Mouse (Mus musculus): ENCODE results near the gene Pnpla7. TPM values are rescaled to one million over a fixed set of nuclear protein-coding genes. Genes with fewer than 3 reads are reported as not detected.

Pnpla7 gene
- polyA plus RNA-seq, 1 experiment from 2014 or later, result 6.8 TPM

GRCm38 (mm10) chr2:25006767-25007166 lies 30.9 kb downstream of the Pnpla7 start:
- no peaks in the 10 kb centered on the region for H3K27me3 ChIP-seq (replicated peaks; ENCODE audit: control insufficient read depth, insufficient read depth, low read length)
- H3K9ac ChIP-seq (ENCODE audit: low read length), result no peak overlapping the region
- H3K9me3 ChIP-seq (ENCODE audit: control insufficient read depth, low read length), result no peaks in the 10 kb centered on the region
- WGBS, result 86% methylated on average over 1 of the region's 1 CpGs
- H3K36me3 ChIP-seq (ENCODE audit: control insufficient read depth, insufficient read depth, low read length), result no peaks in the 10 kb centered on the region
- H3K27ac ChIP-seq (ENCODE audit: low read depth), result no peak overlapping the region
- H3K4me3 ChIP-seq (ENCODE audit: low read depth, low read length), result no peak overlapping the region
- DNase-seq (ENCODE audit: low spot score), result no peak
- no peak overlapping the region for H3K4me2 ChIP-seq (ENCODE audit: low read length)
- no peak for ATAC-seq (replicated peaks; ENCODE audit: low FRiP score, low TSS enrichment, low read depth)
- H3K4me1 ChIP-seq (replicated peaks; ENCODE audit: control insufficient read depth, insufficient read depth, low read length), result no peaks in the 10 kb centered on the region

GRCm38 (mm10) chr2:25008250-25008649 lies 32.4 kb downstream of the Pnpla7 start:
- DNase-seq (ENCODE audit: low spot score) (no peak), ATAC-seq (replicated peaks; ENCODE audit: low FRiP score, low TSS enrichment, low read depth) (no peak)
- Histone ChIP-seq H3K9ac (ENCODE audit: low read length) (no peak overlapping the region), H3K4me3 (ENCODE audit: low read depth, low read length) (no peak overlapping the region), H3K4me1 (replicated peaks; ENCODE audit: control insufficient read depth, insufficient read depth, low read length) (no peaks in the 10 kb centered on the region), H3K27me3 (replicated peaks; ENCODE audit: control insufficient read depth, insufficient read depth, low read length) (no peaks in the 10 kb centered on the region), H3K9me3 (ENCODE audit: control insufficient read depth, low read length) (no peaks in the 10 kb centered on the region), H3K27ac (ENCODE audit: low read depth) (no peak overlapping the region), H3K4me2 (ENCODE audit: low read length) (no peak overlapping the region), H3K36me3 (ENCODE audit: control insufficient read depth, insufficient read depth, low read length) (no peaks in the 10 kb centered on the region)

- Histone ChIP-seq H3K27me3 (replicated peaks; ENCODE audit: control insufficient read depth, insufficient read depth, low read length) (no peaks in the 10 kb centered on the region), H3K9me3 (ENCODE audit: control insufficient read depth, low read length) (no peaks in the 10 kb centered on the region)
- WGBS, result 93% methylated on average over 1 of the region's 1 CpGs
These were observed 46.8 kb downstream of the Pnpla7 start for GRCm38 (mm10) chr2:25022678-25023077.

GRCm38 (mm10) chr2:25025109-25025508 lies 49.3 kb downstream of the Pnpla7 start:
- DNase-seq (ENCODE audit: low spot score) (no peak), ATAC-seq (replicated peaks; ENCODE audit: low FRiP score, low TSS enrichment, low read depth) (no peak)
- no peaks in the 10 kb centered on the region for H3K27me3 ChIP-seq (replicated peaks; ENCODE audit: control insufficient read depth, insufficient read depth, low read length)
- no peak overlapping the region for H3K9ac ChIP-seq (ENCODE audit: low read length)
- no peaks in the 10 kb centered on the region for H3K4me1 ChIP-seq (replicated peaks; ENCODE audit: control insufficient read depth, insufficient read depth, low read length)
- WGBS, result 63% methylated on average over 1 of the region's 1 CpGs
- no peaks in the 10 kb centered on the region for H3K9me3 ChIP-seq (ENCODE audit: control insufficient read depth, low read length)
- no peak overlapping the region for H3K27ac ChIP-seq (ENCODE audit: low read depth)
- H3K36me3 ChIP-seq (ENCODE audit: control insufficient read depth, insufficient read depth, low read length), result no peaks in the 10 kb centered on the region
- no peak overlapping the region for H3K4me2 ChIP-seq (ENCODE audit: low read length)
- H3K4me3 ChIP-seq (ENCODE audit: low read depth, low read length), result no peak overlapping the region

More at GRCm38 (mm10) chr2:25022678-25023077, 46.8 kb downstream of the Pnpla7 start:
- ATAC-seq (replicated peaks; ENCODE audit: low FRiP score, low TSS enrichment, low read depth) (no peak), DNase-seq (ENCODE audit: low spot score) (no peak)
- Histone ChIP-seq H3K27ac (ENCODE audit: low read depth) (no peak overlapping the region), H3K4me3 (ENCODE audit: low read depth, low read length) (no peak overlapping the region), H3K9ac (ENCODE audit: low read length) (no peak overlapping the region), H3K4me1 (replicated peaks; ENCODE audit: control insufficient read depth, insufficient read depth, low read length) (no peaks in the 10 kb centered on the region), H3K4me2 (ENCODE audit: low read length) (no peak overlapping the region), H3K36me3 (ENCODE audit: control insufficient read depth, insufficient read depth, low read length) (no peaks in the 10 kb centered on the region)

GRCm38 (mm10) chr2:25034994-25035393 lies 59.2 kb downstream of the Pnpla7 start:
- Histone ChIP-seq H3K4me1 (replicated peaks; ENCODE audit: control insufficient read depth, insufficient read depth, low read length) (no peaks in the 10 kb centered on the region), H3K9ac (ENCODE audit: low read length) (no peak overlapping the region), H3K27me3 (replicated peaks; ENCODE audit: control insufficient read depth, insufficient read depth, low read length) (no peaks in the 10 kb centered on the region), H3K27ac (ENCODE audit: low read depth) (no peak overlapping the region), H3K36me3 (ENCODE audit: control insufficient read depth, insufficient read depth, low read length) (no peaks in the 10 kb centered on the region), H3K4me2 (ENCODE audit: low read length) (no peak overlapping the region), H3K9me3 (ENCODE audit: control insufficient read depth, low read length) (no peaks in the 10 kb centered on the region), H3K4me3 (ENCODE audit: low read depth, low read length) (no peak overlapping the region)
- 97% methylated on average over 4 of the region's 4 CpGs for WGBS
- no peak for DNase-seq (ENCODE audit: low spot score)
- no peak for ATAC-seq (replicated peaks; ENCODE audit: low FRiP score, low TSS enrichment, low read depth)

GRCm38 (mm10) chr2:25040089-25040488 lies 64.3 kb downstream of the Pnpla7 start:
- WGBS, result 83% methylated on average over 5 of the region's 5 CpGs
- Histone ChIP-seq H3K27ac (ENCODE audit: low read depth) (no peak overlapping the region), H3K4me1 (replicated peaks; ENCODE audit: control insufficient read depth, insufficient read depth, low read length) (no peaks in the 10 kb centered on the region), H3K9me3 (ENCODE audit: control insufficient read depth, low read length) (no peaks in the 10 kb centered on the region), H3K27me3 (replicated peaks; ENCODE audit: control insufficient read depth, insufficient read depth, low read length) (no peaks in the 10 kb centered on the region), H3K4me3 (ENCODE audit: low read depth, low read length) (no peak overlapping the region), H3K36me3 (ENCODE audit: control insufficient read depth, insufficient read depth, low read length) (no peaks in the 10 kb centered on the region), H3K4me2 (ENCODE audit: low read length) (no peak overlapping the region), H3K9ac (ENCODE audit: low read length) (no peak overlapping the region)
- no peak for DNase-seq (ENCODE audit: low spot score)
- ATAC-seq (replicated peaks; ENCODE audit: low FRiP score, low TSS enrichment, low read depth), result no peak

- ATAC-seq (replicated peaks; ENCODE audit: low FRiP score, low TSS enrichment, low read depth), result no peak
- 92% methylated on average over 7 of the region's 7 CpGs for WGBS
- Histone ChIP-seq H3K9me3 (ENCODE audit: control insufficient read depth, low read length) (no peaks in the 10 kb centered on the region), H3K4me3 (ENCODE audit: low read depth, low read length) (no peak overlapping the region), H3K4me2 (ENCODE audit: low read length) (no peak overlapping the region), H3K27me3 (replicated peaks; ENCODE audit: control insufficient read depth, insufficient read depth, low read length) (no peaks in the 10 kb centered on the region), H3K36me3 (ENCODE audit: control insufficient read depth, insufficient read depth, low read length) (peaks cover 2% of the 10 kb centered on the region; the same call in 1 of the 2 replicates), H3K27ac (ENCODE audit: low read depth) (no peak overlapping the region), H3K9ac (ENCODE audit: low read length) (no peak overlapping the region), H3K4me1 (replicated peaks; ENCODE audit: control insufficient read depth, insufficient read depth, low read length) (peaks cover 6% of the 10 kb centered on the region)
- no peak for DNase-seq (ENCODE audit: low spot score)
These were observed 75.1 kb downstream of the Pnpla7 start for GRCm38 (mm10) chr2:25050921-25051320.

- Histone ChIP-seq H3K4me2 (ENCODE audit: low read length) (no peak overlapping the region), H3K9me3 (ENCODE audit: control insufficient read depth, low read length) (no peaks in the 10 kb centered on the region), H3K9ac (ENCODE audit: low read length) (no peak overlapping the region), H3K36me3 (ENCODE audit: control insufficient read depth, insufficient read depth, low read length) (peaks cover 7% of the 10 kb centered on the region; the same call in 1 of the 2 replicates), H3K4me3 (ENCODE audit: low read depth, low read length) (no peak overlapping the region), H3K4me1 (replicated peaks; ENCODE audit: control insufficient read depth, insufficient read depth, low read length) (peaks cover 6% of the 10 kb centered on the region), H3K27ac (ENCODE audit: low read depth) (no peak overlapping the region), H3K27me3 (replicated peaks; ENCODE audit: control insufficient read depth, insufficient read depth, low read length) (no peaks in the 10 kb centered on the region)
- no peak for DNase-seq (ENCODE audit: low spot score)
- 83% methylated on average over 8 of the region's 8 CpGs for WGBS
- no peak for ATAC-seq (replicated peaks; ENCODE audit: low FRiP score, low TSS enrichment, low read depth)
These were observed 75.6 kb downstream of the Pnpla7 start for GRCm38 (mm10) chr2:25051450-25051849.

- H3K4me2 ChIP-seq (ENCODE audit: low read length), result no peak overlapping the region
- ATAC-seq (replicated peaks; ENCODE audit: low FRiP score, low TSS enrichment, low read depth), result no peak
- WGBS, result 84% methylated on average over 6 of the region's 6 CpGs
These were observed 77.3 kb downstream of the Pnpla7 start for GRCm38 (mm10) chr2:25053101-25053500.

More at GRCm38 (mm10) chr2:25053101-25053500, 77.3 kb downstream of the Pnpla7 start:
- Histone ChIP-seq H3K36me3 (ENCODE audit: control insufficient read depth, insufficient read depth, low read length) (peaks cover 20% of the 10 kb centered on the region), H3K9ac (ENCODE audit: low read length) (no peak overlapping the region), H3K27me3 (replicated peaks; ENCODE audit: control insufficient read depth, insufficient read depth, low read length) (no peaks in the 10 kb centered on the region), H3K4me1 (replicated peaks; ENCODE audit: control insufficient read depth, insufficient read depth, low read length) (peaks cover 6% of the 10 kb centered on the region), H3K4me3 (ENCODE audit: low read depth, low read length) (no peak overlapping the region), H3K27ac (ENCODE audit: low read depth) (no peak overlapping the region), H3K9me3 (ENCODE audit: control insufficient read depth, low read length) (no peaks in the 10 kb centered on the region)
- no peak for DNase-seq (ENCODE audit: low spot score)

All from intestine, embryonic 14.5 days (tissue).